Mouse (Mus musculus) frontal cortex, postnatal 25 days (tissue): Measurements from ENCODE around the gene Myoz1.

ENCODE experiments used
- DNase-seq, 2 experiments: peaks; one replicate each; pipeline ENCODE4 v3.0.0; 2022; ENCODE audit warnings: low spot score in 2 of 2

The Myoz1 gene

GRCm38 (mm10) chr14:20672990-20673389 is 16.6 kb upstream of the Myoz1 start:
- no peak for DNase-seq

GRCm38 (mm10) chr14:20668154-20668810 is 11.9 kb upstream of the Myoz1 start, which contains the start of gene Synpo2l:
Gene Synpo2l (minus strand): TSS chr14:20668354.
- DNase-seq, result no peak

- DNase-seq, result no peak
These were observed 11.1 kb upstream of the Myoz1 start for GRCm38 (mm10) chr14:20667469-20667868.

DNA sequence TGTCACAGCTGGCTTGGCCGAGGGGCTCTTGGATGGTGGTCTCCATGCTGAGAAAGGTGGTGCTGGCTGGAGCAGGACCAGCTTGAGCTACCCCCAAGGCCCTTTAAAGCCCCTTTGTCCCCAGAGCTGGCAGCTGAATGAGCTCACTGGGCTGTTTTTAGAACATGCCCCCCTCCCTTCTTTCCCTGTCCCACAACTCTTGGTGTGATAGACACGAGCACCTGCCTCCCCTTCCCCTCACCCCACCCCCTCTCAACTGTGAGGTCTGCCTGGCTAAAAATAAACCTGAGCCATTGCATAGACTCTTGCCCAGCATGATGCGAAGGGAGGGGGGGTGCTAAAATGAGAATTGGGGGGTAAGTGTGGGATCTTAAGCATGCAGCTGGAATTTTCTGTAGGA is 8.1 kb upstream of the Myoz1 start:
- no peak for DNase-seq

- no peak for DNase-seq
These were observed 7.3 kb upstream of the Myoz1 start for GRCm38 (mm10) chr14:20663601-20664000.

DNA sequence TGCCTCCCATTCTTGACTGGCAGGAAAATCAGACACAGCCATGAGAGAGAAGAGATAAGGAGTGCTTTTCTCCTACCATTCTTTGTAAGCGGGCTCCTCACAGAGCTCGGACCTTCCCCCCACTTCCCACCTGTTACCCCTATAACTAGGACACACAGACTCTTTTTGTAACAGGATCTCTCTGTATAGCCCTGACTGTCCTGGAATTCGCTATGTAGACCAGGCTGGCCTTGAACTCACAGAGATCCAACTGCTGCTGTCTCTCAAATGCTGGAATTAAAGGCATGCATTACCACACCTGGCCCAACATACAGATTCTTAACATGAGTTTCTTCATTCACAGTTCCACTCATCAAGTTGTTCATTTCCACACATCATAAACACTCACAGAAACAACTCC is 6.4 kb upstream of the Myoz1 start:
- DNase-seq, result no peak

DNA sequence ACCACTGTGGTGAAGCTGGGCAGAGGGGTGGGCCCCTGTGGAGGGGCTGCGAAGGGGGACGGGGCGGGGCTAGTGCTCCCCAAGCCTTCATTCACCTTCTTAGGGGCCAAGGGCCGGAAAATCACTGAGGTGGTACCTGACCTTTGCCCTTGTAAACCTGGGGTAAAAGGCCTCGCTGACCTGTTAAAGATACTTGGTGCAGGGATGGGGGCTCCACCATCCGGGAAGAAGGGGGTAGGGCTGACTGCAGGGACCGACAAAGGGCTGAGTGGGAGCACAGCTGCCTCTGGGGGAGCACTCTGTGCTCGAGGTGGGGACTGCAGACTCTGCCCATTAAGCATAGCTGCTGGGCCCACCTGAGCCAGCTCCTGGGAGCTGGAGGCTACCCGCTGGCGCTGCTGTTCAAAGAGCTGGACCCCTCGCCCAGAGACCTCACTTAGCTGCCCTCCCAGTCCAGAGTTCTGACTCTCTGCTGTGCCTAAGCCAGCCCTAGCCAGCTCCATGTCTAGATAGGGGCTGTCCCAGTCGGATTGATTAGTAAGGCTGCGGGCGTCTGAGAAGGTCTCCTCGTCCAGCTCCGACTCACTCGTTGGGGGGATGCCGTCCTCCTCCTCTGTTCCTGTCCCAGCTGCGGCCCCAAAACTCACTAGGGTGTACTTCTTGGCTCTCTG is 5.5 kb upstream of the Myoz1 start:
- DNase-seq, result no peak

DNA sequence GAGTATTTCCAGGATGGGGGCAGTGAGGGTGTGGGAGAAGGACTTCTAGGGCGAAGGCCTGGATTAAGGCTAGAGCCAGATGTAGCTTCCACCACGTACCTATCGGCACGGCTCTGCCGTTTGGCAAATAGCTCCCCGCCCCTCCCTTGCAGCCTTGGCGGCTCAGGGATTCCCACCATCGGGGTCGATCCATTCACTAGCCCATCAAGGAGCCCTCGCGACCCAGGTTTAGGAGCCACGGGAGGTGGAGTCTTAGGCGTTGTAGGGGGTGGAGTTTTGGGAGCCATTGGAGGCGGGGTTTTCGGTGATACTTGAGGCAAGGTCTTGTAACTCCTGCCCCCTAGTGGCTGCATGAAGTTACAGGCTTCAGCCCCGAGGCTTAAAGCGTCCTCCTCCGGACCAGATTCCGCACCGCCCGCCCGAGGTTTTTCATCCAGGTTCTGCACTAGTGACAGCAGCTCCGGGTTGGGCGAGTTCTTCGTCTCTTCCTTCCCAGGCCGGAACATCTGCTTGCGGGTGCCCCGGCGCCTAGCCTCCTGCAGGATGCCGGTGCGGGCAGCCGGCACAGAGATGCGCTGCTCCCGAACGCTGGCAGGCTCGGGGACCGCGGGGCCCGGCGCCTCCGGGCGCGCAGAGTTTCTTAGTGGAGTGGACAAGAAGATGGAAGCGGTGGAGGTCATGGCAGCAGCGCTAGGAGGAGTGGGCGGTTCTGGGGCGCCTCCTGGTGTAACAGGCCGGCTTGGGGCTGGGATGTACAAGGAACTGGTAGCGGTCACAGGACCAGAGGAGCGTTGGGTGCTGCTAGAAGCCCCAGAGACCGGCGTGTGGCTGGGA is 4.7 kb upstream of the Myoz1 start:
- DNase-seq, result peak; percentile 83 to 90

GRCm38 (mm10) chr14:20659687-20660086 is 3.3 kb upstream of the Myoz1 start:
- no peak for DNase-seq

- DNase-seq, result no peak
These were observed 2.6 kb upstream of the Myoz1 start for GRCm38 (mm10) chr14:20658902-20659301.

DNA sequence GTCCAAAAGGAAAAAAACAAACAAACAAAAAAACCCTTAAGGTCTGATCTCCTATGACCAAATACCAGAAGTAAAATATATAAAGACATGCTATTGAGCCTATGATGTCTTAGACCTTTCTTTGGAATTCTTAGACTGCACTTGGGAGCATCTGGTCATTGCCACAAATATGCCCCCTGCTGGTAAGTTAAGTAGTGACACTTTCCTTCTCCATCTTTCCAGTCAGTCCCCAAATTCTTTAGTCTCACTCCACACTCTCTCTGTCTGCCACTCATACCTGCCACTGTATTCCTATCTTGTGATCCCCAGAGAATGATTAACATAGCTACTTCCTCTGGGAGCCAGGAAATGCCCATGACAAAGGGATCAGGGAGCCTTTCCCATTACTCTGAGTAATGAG is 2.0 kb upstream of the Myoz1 start:
- DNase-seq, result peak in 1 of 2 experiments; percentile 31

DNA sequence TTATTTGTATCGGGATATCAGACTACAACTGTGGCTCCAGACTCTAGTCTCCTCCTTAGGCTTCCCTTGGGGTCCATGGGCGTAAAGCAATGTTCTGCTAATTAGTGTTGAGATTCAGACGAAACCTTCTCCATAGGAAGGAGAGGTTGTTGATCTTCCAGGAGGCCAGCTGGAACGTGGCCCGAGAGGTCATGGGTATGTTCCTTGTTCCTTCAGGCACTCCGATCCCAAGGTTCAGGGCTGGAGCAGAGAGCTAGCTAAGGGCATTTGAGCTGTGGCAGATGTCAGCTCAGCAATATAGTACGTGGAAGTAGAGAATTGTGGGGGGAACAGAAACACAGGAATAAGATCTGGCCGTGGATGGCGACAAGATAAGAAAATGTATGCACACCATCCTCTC is 609 bp downstream of the Myoz1 start:
- DNase-seq, result no peak

DNA sequence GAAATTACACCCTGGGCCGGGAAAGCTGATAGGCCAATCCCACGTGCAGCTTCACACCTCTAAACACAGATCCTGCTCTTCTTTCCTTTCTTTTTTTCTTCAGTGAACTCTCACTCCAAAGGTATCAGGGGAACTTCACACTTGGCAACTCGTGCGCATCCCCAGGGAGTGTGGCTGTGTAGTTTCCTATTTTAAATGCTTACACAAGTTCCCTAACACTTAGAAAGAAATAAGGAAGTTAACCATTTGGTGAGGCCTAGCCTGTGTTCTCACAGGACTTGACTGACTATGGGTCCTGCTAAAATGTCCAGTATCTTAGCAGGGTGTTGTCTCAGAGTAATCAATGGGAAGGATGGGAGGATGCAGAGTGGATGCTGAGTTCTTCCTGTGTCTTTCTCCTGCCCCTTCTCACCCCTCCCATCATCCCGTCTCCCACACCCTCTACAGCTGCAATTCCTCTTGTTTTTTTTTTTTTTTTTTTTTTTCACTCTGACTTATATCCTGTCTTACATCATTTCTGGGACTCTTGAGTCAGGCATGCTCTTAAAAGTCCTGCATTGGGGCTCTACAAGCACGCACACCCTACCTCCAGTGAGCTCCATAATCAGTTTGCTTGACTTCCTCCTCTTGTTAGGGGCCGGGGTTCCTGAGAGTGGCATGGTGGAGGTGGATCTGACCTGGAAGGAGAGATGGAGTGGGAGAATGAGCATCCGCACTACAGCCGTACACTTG is 1.5 kb downstream of the Myoz1 start:
- no peak for DNase-seq

GRCm38 (mm10) chr14:20651722-20652256 is 4.6 kb downstream of the Myoz1 start:
- DNase-seq, result no peak

GRCm38 (mm10) chr14:20651000-20651399 is 5.3 kb downstream of the Myoz1 start:
- no peak for DNase-seq

DNA sequence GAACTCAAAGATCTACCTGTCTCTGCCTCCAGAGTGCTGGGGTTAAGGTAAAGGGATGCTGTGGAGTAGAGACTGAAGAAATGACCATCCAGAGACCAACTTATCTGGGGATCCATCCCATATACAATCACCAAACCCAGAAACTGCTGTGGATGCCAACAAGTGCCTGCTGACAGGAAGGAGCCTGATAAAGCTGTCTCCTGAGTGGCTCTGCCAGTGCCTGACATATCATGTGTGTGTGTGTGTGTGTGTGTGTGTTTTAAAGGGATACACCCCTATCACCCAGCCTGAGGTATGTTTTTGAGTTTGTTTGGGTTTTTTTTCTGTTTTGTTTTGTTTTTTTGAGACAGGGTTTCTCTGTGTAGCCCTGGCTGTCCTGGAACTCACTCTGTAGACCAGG is 10.0 kb downstream of the Myoz1 start:
- DNase-seq, result no peak

GRCm38 (mm10) chr14:20645547-20645946 is 10.8 kb downstream of the Myoz1 start:
- DNase-seq, result no peak

DNA sequence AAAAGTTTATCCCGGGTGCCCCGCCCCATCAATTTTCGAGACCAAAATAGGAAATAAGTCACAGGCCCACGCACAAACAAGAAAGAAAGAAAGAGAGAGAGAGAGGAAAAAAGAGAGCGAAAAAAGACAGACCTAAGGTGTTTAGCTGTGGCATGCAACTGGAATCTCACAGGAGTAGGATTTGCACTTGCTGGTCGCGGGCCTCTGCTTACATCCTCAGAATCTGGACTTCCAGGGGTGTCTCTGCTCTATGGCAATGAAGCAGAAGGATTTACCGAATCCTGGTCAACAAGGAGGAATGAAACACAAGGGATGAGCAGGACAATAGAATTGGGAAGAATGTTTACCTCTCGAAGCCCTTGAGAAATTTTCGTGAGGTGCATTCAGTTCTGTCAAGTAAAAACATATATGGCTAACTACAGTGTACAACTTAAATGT is 14.9 kb downstream of the Myoz1 start:
- DNase-seq, result no peak

DNA sequence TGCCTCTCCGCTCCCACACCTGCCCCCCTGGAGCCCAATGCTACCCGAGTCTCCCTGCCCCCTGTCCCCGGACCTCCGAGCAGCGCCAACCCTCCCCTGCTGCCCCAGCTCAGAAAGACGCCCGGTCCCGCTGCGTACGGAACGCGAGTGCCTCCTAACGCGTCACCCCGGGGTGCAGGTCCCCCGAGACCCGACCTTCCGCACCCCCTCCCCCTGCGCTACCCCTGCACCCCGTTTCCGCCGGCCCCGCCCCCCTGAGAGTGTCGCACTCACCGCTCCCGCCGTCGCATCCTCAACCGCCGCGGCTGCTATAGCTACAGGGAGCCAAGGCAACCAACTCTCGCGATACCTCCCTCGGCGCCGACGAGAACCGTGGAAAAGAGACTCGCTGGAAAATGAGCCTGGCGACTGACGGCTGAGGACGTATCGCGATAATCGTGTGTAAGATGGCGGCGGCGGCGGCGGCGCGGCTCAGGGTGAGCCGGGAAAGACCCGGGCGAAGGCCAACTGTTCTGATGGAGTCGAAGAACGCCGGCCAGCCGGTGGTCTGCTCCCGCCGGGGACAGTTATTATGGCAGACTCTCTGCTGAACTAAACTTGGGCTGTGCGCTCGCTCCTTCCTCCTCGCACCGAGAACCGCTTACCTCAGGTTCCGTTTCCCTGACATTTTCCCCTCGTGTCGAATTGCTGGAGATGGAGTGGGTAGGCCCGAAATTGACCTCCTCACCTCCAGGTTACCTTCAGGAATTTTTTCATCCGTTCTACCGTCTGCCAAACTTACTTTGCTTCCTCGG is 15.5 kb downstream of the Myoz1 start, which contains the start of gene Usp54:
Gene Usp54, minus strand, starts transcription at position 420 of the 794 bp plus-strand sequence.
- DNase-seq, result peak; percentile 96 to 97

DNA sequence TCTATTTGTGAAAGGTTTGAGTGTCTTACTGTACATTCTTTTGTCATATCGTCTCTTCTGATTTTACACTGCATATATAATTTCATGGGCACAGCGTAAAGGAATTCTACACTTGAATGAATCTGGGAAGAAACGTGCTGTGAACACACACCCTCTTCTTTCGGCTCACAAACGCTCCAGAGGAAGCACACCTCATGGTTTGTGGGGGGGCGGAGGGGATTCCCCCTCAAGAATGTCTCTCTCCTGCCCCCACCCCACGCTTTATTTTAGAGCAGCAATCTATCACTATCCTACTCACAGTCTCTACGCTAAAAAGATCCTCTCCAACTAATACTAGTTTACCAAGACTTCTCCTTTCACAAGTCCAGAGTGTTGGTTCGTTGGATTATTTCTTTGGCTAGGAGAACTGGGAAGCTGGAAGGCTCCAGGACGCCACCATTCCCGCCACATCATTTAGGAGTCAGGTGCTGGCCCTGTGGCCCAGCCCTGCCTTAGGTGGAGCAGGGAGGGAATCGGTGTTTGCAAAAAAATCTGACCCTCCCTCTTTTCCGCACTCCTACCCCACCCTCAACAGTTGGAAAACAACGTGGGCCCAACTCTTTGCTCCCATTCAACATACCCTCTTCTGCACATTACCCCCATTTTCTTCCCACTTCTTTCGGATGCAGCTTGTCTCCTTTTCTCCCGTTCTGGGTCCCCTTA is 16.3 kb downstream of the Myoz1 start:
- no peak for DNase-seq
